Mouse (Mus musculus) embryo, embryonic 11 days (tissue): ENCODE measurements at regions not wholly inside any gene's neighbourhood (a gene's known extent, or its start where the extent isn't known, plus 50 kb on each side); places are given as distances from the start of the nearest gene placed in this dataset.

Experiments
- DNase-seq: peaks from one replicate; pipeline ENCODE4 v3.0.0-alpha.2; 2015

GRCm38 (mm10) chr1:177620501-177621099, 109.0 kb upstream of the 1700016C15Rik start:
- DNase-seq = no peak

- DNase-seq = peak; percentile 37
These were observed 107.6 kb upstream of the 1700016C15Rik start for GRCm38 (mm10) chr1:177621854-177622590.

- peak; percentile 54 for DNase-seq
These were observed 106.3 kb upstream of the 1700016C15Rik start for GRCm38 (mm10) chr1:177623304-177623726.

GRCm38 (mm10) chr1:177623735-177624134, 105.9 kb upstream of the 1700016C15Rik start:
- no peak for DNase-seq

- DNase-seq = no peak
These were observed 101.8 kb upstream of the 1700016C15Rik start for GRCm38 (mm10) chr1:177627814-177628213.

GRCm38 (mm10) chr1:177633966-177634602, 95.5 kb upstream of the 1700016C15Rik start:
- DNase-seq = no peak

GRCm38 (mm10) chr1:177637061-177637460, 92.6 kb upstream of the 1700016C15Rik start:
- DNase-seq = no peak

GRCm38 (mm10) chr1:177638381-177638780, 91.2 kb upstream of the 1700016C15Rik start:
- no peak for DNase-seq

GRCm38 (mm10) chr1:177639931-177640846, 89.4 kb upstream of the 1700016C15Rik start:
- peak; percentile 82 for DNase-seq

- DNase-seq = no peak
These were observed 86.7 kb upstream of the 1700016C15Rik start for GRCm38 (mm10) chr1:177642712-177643467.

GRCm38 (mm10) chr1:177643662-177644061, 86.0 kb upstream of the 1700016C15Rik start:
- no peak for DNase-seq

- no peak for DNase-seq
These were observed 85.4 kb upstream of the 1700016C15Rik start for GRCm38 (mm10) chr1:177644214-177644613.

GRCm38 (mm10) chr1:177645327-177645726, 84.3 kb upstream of the 1700016C15Rik start:
- DNase-seq = no peak

- no peak for DNase-seq
These were observed 83.6 kb upstream of the 1700016C15Rik start for GRCm38 (mm10) chr1:177645897-177646535.

- no peak for DNase-seq
These were observed 81.7 kb upstream of the 1700016C15Rik start for GRCm38 (mm10) chr1:177647876-177648275.

GRCm38 (mm10) chr1:177648974-177649373, 80.6 kb upstream of the 1700016C15Rik start:
- DNase-seq = no peak

- no peak for DNase-seq
These were observed 78.4 kb upstream of the 1700016C15Rik start for GRCm38 (mm10) chr1:177651219-177651618.

- DNase-seq = no peak
These were observed 66.5 kb upstream of the 1700016C15Rik start for GRCm38 (mm10) chr1:177663163-177663562.

- no peak for DNase-seq
These were observed 62.4 kb upstream of the 1700016C15Rik start for GRCm38 (mm10) chr1:177667041-177667791.

GRCm38 (mm10) chr1:177670576-177670975, 59.0 kb upstream of the 1700016C15Rik start:
- no peak for DNase-seq

- no peak for DNase-seq
These were observed 53.0 kb upstream of the 1700016C15Rik start for GRCm38 (mm10) chr1:177676657-177677056.
